Mouse (Mus musculus): ENCODE data around the gene Rpa2. TPM values are rescaled to one million over a fixed set of nuclear protein-coding genes. Genes with fewer than 3 reads are reported as not detected.

Gene Rpa2
- polyA plus RNA-seq, 1 experiment from 2014 or later, result 156 TPM

DNA sequence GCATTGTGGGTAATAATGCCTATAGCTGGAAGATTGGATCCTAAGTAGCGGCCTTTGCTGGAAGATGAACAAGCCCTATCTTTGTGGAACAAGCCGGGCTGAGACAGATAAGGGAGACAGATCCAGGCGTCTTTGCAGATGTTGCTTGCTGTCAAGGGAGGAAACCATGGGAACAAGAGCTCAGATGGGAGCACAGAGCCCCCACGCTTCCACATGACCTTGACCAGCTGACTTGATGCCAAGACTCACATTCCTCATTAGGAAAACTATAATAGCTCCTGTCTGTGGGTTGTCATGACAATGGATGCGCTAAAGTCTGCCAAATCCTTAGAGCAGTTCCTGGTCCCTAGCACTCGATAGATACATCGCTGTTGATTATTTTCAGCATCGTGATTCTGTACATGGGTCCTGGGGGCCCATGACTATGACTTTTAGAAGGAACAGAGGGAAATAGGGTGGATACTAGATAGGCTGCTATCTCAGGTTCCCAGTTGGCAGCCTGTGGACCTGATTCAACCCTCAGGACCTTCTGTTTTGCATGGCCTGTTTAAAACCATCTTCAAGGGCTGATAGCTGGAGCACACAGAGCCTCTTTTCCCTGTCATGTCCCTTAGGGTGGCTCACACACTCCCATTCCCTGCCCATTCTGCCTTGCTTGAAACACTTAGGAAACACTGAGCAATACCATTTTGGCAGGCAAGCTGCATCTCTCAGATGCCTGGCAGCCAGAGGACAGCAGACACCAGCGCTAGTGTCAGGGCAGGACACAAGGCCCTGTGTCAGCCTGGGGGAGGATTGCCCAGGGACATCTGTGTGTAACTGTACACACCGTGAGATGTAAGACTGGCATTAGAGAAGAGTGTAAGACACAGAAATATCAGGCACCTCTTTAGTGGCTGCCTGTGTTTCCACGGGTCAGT, 23.9 kb upstream of the Rpa2 start:
- 90% methylated on average over 11 of the region's 11 CpGs for WGBS
- Histone ChIP-seq H3K4me3 (replicated peaks) (no peak overlapping the region), H3K9ac (replicated peaks) (no peak overlapping the region), H3K4me2 (no peak overlapping the region), H3K4me1 (replicated peaks) (no peaks in the 10 kb centered on the region), H3K36me3 (no peaks in the 10 kb centered on the region), H3K27ac (no peak overlapping the region), H3K9me3 (no peaks in the 10 kb centered on the region), H3K27me3 (no peaks in the 10 kb centered on the region)
- no peak for ATAC-seq (ENCODE audit: insufficient number of reproducible peaks, insufficient read depth, low FRiP score, low TSS enrichment, low read depth)

DNA sequence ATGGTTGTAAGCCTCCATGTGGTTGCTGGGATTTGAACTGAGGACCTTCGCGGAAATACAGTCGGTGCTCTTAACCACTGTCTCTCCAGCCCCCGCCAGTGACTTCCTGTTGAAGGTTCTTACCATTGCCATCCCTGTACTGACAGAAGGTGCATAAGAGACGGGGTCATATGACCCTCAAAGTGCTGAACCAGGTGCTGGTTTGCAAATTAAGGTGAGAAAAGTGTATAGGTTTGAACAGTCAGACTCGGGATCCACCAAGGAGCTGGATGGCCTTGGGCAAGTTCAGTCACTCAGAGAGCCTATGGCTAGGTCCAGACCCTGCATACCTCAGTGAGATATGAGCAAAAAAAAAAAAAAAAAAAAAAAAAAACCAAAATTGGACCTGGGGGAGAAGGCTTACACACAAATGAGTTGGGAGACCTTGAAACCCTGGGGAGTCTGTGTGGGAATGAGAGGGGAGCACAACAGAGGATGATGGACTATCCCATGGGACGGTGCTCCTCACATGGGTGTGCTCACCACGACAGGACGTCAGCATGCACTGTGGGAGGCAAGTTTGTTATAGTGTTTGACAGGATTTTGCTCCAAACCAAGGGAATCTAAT, 21.1 kb upstream of the Rpa2 start:
- Histone ChIP-seq H3K4me1 (replicated peaks) (no peaks in the 10 kb centered on the region), H3K4me3 (replicated peaks) (no peak overlapping the region), H3K9ac (replicated peaks) (no peak overlapping the region), H3K9me3 (no peaks in the 10 kb centered on the region), H3K4me2 (no peak overlapping the region), H3K36me3 (no peaks in the 10 kb centered on the region), H3K27ac (no peak overlapping the region), H3K27me3 (no peaks in the 10 kb centered on the region)
- 91% methylated on average over 9 of the region's 9 CpGs for WGBS
- ATAC-seq (ENCODE audit: insufficient number of reproducible peaks, insufficient read depth, low FRiP score, low TSS enrichment, low read depth), result no peak

DNA sequence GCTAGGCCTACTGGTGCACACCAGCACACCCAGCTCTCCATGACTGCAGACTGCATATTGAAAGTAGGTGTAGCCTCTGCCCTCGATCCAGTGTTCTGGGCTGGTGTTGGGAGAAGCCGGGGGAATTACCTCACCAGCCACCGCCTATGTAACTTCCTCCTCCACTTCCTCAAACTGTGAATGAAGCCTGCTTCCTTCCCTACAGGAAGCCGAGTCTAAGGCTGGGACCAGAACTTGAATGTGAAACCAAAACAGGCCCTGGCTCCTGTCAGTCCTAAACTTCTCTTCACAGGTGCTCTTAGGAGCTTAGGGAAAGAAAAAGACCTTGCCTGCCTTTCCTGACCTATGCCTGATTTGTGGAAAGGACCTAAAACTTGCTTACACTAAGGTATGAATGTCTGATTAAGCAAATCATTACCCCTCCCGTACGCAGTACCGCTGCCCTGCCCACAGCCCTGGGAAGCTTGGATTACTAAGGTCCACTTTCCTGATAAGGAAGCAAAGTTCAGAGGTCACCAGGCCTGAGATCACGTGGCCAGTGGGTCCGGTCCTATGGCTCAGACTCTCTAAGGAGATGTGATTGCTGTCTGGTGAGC, 20.4 kb upstream of the Rpa2 start:
- no peaks in the 10 kb centered on the region for H3K9me3 ChIP-seq
- H3K9ac ChIP-seq (replicated peaks), result no peak overlapping the region
- no peak overlapping the region for H3K4me2 ChIP-seq
- H3K27me3 ChIP-seq, result no peaks in the 10 kb centered on the region
- H3K4me3 ChIP-seq (replicated peaks), result no peak overlapping the region
- no peaks in the 10 kb centered on the region for H3K36me3 ChIP-seq
- H3K27ac ChIP-seq, result 0 out of 2 replicates have a peak overlapping the region, but pooled peaks have one; percentile 7
- ATAC-seq (ENCODE audit: insufficient number of reproducible peaks, insufficient read depth, low FRiP score, low TSS enrichment, low read depth), result no peak
- WGBS, result 65% methylated on average over 9 of the region's 9 CpGs
- H3K4me1 ChIP-seq (replicated peaks), result no peaks in the 10 kb centered on the region

DNA sequence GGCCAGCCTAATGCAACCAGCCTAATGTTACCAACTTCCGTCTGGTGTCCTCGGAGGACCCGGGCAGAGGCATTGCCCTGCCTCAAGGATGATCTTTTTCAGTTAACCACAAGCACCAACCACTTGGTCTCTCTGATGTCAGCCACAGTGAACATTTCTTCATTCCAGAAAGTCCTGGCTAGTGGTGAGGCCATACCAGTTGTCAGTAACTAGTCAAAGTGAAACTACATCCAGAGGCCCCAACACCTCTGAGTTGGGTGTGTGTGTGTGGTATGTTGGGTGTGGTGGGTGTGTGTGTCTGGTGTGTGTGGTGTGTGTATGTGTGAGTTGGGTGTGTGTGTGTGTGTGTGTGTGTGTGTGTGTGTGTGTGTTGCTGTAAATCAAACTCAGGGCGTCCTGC, 19.4 kb upstream of the Rpa2 start:
- Histone ChIP-seq H3K27me3 (no peaks in the 10 kb centered on the region), H3K9ac (replicated peaks) (no peak overlapping the region), H3K4me2 (no peak overlapping the region), H3K4me3 (replicated peaks) (no peak overlapping the region), H3K27ac (no peak overlapping the region), H3K4me1 (replicated peaks) (no peaks in the 10 kb centered on the region), H3K36me3 (no peaks in the 10 kb centered on the region), H3K9me3 (no peaks in the 10 kb centered on the region)
- ATAC-seq (ENCODE audit: insufficient number of reproducible peaks, insufficient read depth, low FRiP score, low TSS enrichment, low read depth), result no peak
- WGBS, result 93% methylated on average over 4 of the region's 4 CpGs

DNA sequence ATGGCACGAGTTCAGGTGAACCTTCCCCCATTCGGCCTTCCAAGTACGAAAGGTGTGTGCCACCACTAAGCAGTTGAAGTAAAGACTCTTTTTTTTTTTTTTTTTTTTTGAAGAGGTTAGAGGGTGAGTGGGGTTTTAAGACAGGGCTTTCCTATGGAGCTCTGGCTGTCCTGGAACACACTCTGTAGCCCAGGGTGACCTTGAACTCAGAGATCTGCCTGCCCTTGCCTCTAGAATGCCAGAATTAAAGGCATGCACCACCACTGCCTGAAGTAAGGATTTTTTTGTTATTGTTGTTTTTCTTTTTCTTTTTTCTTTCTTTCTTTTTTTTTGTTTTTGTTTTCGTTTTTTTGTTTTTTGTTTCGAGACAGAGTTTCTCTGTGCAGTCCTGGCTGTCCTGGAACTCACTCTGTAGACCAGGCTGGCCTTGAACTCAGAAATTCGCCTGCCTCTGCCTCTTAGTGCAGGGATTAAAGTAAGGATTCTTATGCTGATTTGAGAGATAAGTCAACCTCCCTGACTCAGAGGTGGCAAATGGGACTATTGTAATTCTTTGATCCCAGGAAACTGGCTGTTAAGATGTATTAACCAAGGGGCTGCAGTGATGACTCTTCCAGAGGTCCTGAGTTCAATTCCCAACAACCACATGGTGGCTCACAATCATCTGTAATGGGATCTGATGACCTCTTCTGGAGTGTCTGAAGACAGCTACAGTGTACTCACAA, 18.7 kb upstream of the Rpa2 start:
- no peaks in the 10 kb centered on the region for H3K9me3 ChIP-seq
- H3K4me2 ChIP-seq, result no peak overlapping the region
- no peak for ATAC-seq (ENCODE audit: insufficient number of reproducible peaks, insufficient read depth, low FRiP score, low TSS enrichment, low read depth)
- 78% methylated on average over 6 of the region's 6 CpGs for WGBS
- H3K4me1 ChIP-seq (replicated peaks), result no peaks in the 10 kb centered on the region
- no peaks in the 10 kb centered on the region for H3K27me3 ChIP-seq
- no peaks in the 10 kb centered on the region for H3K36me3 ChIP-seq
- H3K9ac ChIP-seq (replicated peaks), result no peak overlapping the region
- H3K4me3 ChIP-seq (replicated peaks), result no peak overlapping the region
- no peak overlapping the region for H3K27ac ChIP-seq

DNA sequence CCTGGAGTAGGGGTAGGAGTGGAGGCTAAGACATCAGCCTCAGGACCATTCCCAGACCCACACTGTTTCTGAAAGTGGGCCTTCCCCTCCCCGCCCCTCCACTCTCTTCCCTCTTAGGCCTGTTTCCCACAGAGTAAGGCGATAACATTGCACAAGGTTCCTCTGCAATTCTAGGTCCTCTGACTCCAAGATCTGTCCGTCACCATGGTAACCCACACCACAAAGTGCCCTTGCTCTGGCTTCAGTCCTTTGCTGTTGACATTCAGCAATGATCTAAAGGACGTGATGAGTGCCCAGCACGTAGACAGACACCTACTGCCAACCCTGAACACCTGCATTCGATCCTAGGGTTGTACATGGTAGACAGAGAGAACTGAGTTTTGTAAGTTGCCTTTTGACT, 15.1 kb upstream of the Rpa2 start:
- no peaks in the 10 kb centered on the region for H3K9me3 ChIP-seq
- no peak overlapping the region for H3K4me3 ChIP-seq (replicated peaks)
- peaks cover 12% of the 10 kb centered on the region; the same call in 1 of the 2 replicates for H3K27me3 ChIP-seq
- no peaks in the 10 kb centered on the region for H3K4me1 ChIP-seq (replicated peaks)
- ATAC-seq (ENCODE audit: insufficient number of reproducible peaks, insufficient read depth, low FRiP score, low TSS enrichment, low read depth), result no peak
- no peak overlapping the region for H3K27ac ChIP-seq
- H3K36me3 ChIP-seq, result no peaks in the 10 kb centered on the region
- H3K9ac ChIP-seq (replicated peaks), result no peak overlapping the region
- no peak overlapping the region for H3K4me2 ChIP-seq
- 71% methylated on average over 6 of the region's 6 CpGs for WGBS

DNA sequence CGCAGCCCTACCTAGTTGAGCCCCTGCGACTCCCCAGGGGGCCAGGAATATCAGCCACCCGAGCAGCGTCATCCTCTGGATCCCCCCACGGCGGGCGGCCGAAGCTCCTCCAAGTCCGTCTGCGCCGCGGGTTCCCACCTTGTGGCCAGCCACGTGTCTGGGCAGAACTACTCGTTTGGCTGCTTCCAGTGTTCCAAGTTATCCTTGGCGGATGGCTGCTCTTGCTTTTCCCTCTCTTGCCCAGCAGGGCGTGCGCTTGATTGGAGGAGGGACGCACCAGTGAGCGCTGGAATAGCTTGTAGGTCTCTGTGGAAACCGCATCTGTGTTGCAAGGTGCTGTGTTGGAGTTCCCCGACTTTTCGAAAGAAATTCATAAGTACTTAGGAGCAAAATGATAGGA, 11.2 kb upstream of the Rpa2 start, which contains the start of gene Smpdl3b:
TSS of gene Smpdl3b (minus strand) at position 279 of the 400 bp plus-strand sequence.
- peak; percentile 86; the same call in 1 of the 2 replicates for ATAC-seq (ENCODE audit: insufficient number of reproducible peaks, insufficient read depth, low FRiP score, low TSS enrichment, low read depth)
- no peaks in the 10 kb centered on the region for H3K36me3 ChIP-seq
- H3K27me3 ChIP-seq, result peaks cover 15% of the 10 kb centered on the region; the same call in 1 of the 2 replicates
- whole genome bisulfite sequencing, result 1% methylated on average over 22 of the region's 22 CpGs
- H3K27ac ChIP-seq, result no peak within 1 kb of the TSS
- no peaks in the 10 kb centered on the region for H3K4me1 ChIP-seq (replicated peaks)
- H3K4me3 ChIP-seq (replicated peaks), result peak within 1 kb of the TSS; percentile 45
- H3K9me3 ChIP-seq, result no peaks in the 10 kb centered on the region
- H3K9ac ChIP-seq (replicated peaks), result peak within 1 kb of the TSS; percentile 66
- H3K4me2 ChIP-seq, result peak within 1 kb of the TSS; percentile 82

DNA sequence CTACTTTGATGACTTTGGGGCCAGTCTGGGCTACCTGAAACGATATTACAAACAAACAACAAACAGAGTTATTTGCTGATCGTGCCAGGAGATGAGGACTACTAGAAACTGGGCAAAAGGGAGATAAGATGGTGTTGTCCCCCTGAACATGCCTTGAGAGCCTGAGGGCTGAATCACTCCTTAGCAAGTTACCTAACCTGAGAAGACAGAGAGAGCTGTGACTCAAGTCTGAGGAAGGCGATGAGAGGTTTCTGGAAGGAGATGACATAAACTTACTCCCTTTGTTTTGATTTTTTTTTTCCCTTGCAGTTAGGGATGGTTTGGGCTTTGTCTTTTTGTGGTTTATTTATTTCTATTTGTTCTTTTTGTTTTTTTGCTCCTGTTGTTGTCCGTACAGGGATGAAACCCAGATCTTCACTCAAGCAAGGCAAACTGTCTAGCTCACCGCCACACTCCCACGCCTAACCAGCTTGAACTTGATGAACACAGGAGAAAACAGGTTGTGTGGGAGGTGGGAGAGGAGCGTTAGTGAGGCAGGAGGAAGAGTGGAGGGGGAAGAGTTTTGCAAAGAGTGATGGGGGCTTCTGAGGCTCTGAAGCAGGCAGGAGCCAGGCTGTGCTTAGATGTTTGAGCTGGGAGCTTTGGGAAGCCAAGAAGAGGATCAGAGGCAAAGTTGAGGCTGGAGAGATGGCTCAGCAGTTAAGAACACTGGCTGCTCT, 10.3 kb upstream of the Rpa2 start:
- no peak for ATAC-seq (ENCODE audit: insufficient number of reproducible peaks, insufficient read depth, low FRiP score, low TSS enrichment, low read depth)
- Histone ChIP-seq H3K9me3 (no peaks in the 10 kb centered on the region), H3K27me3 (peaks cover 15% of the 10 kb centered on the region; the same call in 1 of the 2 replicates), H3K27ac (no peak overlapping the region), H3K36me3 (no peaks in the 10 kb centered on the region), H3K4me2 (no peak overlapping the region), H3K4me1 (replicated peaks) (no peaks in the 10 kb centered on the region), H3K4me3 (replicated peaks) (no peak overlapping the region; the same call in 1 of the 2 replicates), H3K9ac (replicated peaks) (no peak overlapping the region)
- 83% methylated on average over 7 of the region's 7 CpGs for WGBS

DNA sequence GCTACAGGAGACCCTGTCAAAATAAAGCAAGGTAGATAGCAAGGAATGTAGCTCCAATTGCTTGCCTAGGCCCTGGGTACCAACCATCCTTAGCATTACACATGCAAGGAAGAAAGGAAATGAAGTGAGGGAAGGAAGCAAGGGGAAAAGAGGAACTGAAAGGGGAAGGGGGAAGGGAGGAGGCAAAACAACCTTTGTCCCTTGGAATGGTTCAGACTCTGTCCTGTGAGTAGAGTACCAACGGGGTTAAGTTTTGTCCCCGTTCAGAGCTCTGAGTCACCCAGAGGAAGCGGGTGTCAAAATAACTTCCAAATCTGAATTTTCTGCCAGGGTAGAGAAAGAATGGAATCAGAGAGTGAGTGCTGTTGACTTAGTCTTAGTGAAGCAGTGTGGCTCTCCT, 7.8 kb upstream of the Rpa2 start:
- Histone ChIP-seq H3K4me3 (replicated peaks) (no peak overlapping the region), H3K27ac (no peak overlapping the region), H3K9ac (replicated peaks) (no peak overlapping the region), H3K4me2 (no peak overlapping the region), H3K36me3 (no peaks in the 10 kb centered on the region), H3K27me3 (peaks cover 15% of the 10 kb centered on the region; the same call in 1 of the 2 replicates), H3K4me1 (replicated peaks) (no peaks in the 10 kb centered on the region), H3K9me3 (no peaks in the 10 kb centered on the region)
- no peak for ATAC-seq (ENCODE audit: insufficient number of reproducible peaks, insufficient read depth, low FRiP score, low TSS enrichment, low read depth)
- 74% methylated on average over 3 of the region's 3 CpGs for WGBS

DNA sequence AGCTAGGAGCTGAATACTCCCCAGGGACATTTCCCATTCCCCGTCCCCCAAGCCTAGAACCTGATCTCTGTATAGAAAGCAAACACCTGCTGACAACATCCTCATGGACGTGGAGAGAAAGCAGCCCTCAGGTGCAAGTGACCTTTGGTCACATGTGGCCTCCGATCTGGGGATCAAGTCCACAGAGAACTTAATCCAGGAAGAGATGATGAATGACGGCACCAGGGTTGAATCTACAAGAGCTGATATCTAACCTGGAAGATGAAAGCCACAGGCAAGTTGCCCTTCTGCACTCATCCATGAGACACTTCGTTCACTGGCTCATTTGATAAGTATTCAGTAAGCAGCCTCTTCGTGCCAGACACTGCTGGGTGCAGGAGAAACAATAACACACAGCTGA, 5.5 kb upstream of the Rpa2 start:
- Histone ChIP-seq H3K9me3 (no peaks in the 10 kb centered on the region), H3K4me3 (replicated peaks) (no peak overlapping the region), H3K27me3 (peaks cover 7% of the 10 kb centered on the region; the same call in 1 of the 2 replicates), H3K36me3 (no peaks in the 10 kb centered on the region), H3K4me1 (replicated peaks) (no peaks in the 10 kb centered on the region), H3K4me2 (no peak overlapping the region), H3K27ac (no peak overlapping the region), H3K9ac (replicated peaks) (no peak overlapping the region)
- no peak for ATAC-seq (ENCODE audit: insufficient number of reproducible peaks, insufficient read depth, low FRiP score, low TSS enrichment, low read depth)
- 72% methylated on average over 6 of the region's 6 CpGs for WGBS

Measured in limb, embryonic 12.5 days (tissue).